ENCODE assay signal across 9 mouse cellular contexts in the genomic region with DNA sequence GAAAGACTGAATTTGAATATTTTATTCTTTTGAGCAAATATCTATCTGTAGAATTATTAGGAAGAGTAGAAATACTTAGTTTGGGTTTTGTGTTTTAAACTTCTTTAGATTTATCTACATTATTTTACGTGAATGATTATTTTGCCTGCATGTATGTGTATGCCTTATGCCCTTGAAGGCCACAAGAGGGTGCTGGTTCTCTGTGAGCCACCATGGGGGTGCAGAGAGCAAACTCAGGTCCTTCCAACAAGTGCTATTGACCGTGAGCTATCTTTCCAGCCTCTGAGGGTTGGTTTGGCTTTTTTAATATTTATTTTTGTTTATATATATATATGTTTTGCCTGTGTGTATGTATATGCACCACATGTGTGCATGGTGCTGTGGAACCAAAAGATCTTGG. TPM values are rescaled to one million over a fixed set of nuclear protein-coding genes. Genes with fewer than 3 reads are reported as not detected.
DNase-seq lines count a peak whose midpoint lies in the region; ATAC-seq and TF ChIP-seq lines count a peak whose summit lies in the region.
"Had no signal": no experiment of that assay in that cellular context is flagged by ENCODE, and none has a peak within 500 bp of the region (broad histone marks: within the 10 kb centered on the region; RNA-seq: fewer than 3 reads in every experiment).

No protein-coding gene starts in this region.

- peaks cover 43% of the 10 kb centered on the region for H3K36me3 ChIP-seq in intestine, postnatal 0 days (ENCODE audit: control insufficient read depth, insufficient read depth)
- peaks cover 14% of the 10 kb centered on the region; the same call in 1 of the 2 replicates for H3K36me3 ChIP-seq in intestine, embryonic 15.5 days
- peaks cover 5% of the 10 kb centered on the region for H3K36me3 ChIP-seq in ES-Bruce4 (ENCODE audit: control insufficient read depth, insufficient read depth, low read length, poor library complexity, severe bottlenecking)
- peaks cover 14% of the 10 kb centered on the region; the same call in 1 of the 2 replicates for H3K36me3 ChIP-seq in stomach, postnatal 0 days (ENCODE audit: control insufficient read depth, insufficient read depth, low read length)

- no peak overlapping the region for H3K4me3 ChIP-seq in intestine, postnatal 0 days (ENCODE audit: low read depth, low read length)
- no peak overlapping the region for H3K4me3 ChIP-seq in intestine, embryonic 15.5 days (replicated peaks)
- H3K4me3 ChIP-seq in ES-Bruce4 (ENCODE audit: low read depth, low read length): no peak overlapping the region
- H3K4me3 ChIP-seq in stomach, postnatal 0 days (ENCODE audit: low read depth, low read length): no peak overlapping the region
- H3K4me3 ChIP-seq: neural tube, embryonic 12.5 days had no signal

- H3K4me1 ChIP-seq in intestine, postnatal 0 days (replicated peaks; ENCODE audit: control insufficient read depth, insufficient read depth, low read length): no peaks in the 10 kb centered on the region
- no peaks in the 10 kb centered on the region for H3K4me1 ChIP-seq in intestine, embryonic 15.5 days (replicated peaks)
- H3K4me1 ChIP-seq in ES-Bruce4 (ENCODE audit: control insufficient read depth, insufficient read depth, low read length): no peaks in the 10 kb centered on the region
- no peaks in the 10 kb centered on the region for H3K4me1 ChIP-seq in stomach, postnatal 0 days (replicated peaks; ENCODE audit: control insufficient read depth, insufficient read depth)
- H3K4me1 ChIP-seq: neural tube, embryonic 12.5 days had no signal

- no peaks in the 10 kb centered on the region for H3K27me3 ChIP-seq in intestine, postnatal 0 days (replicated peaks; ENCODE audit: control insufficient read depth, insufficient read depth, low read length)
- H3K27me3 ChIP-seq in intestine, embryonic 15.5 days (replicated peaks): no peaks in the 10 kb centered on the region
- no peaks in the 10 kb centered on the region for H3K27me3 ChIP-seq in ES-Bruce4 (ENCODE audit: control insufficient read depth, insufficient read depth, low read length, poor library complexity, severe bottlenecking)
- H3K27me3 ChIP-seq in stomach, postnatal 0 days (ENCODE audit: control insufficient read depth, insufficient read depth, low read length): no peaks in the 10 kb centered on the region
- H3K27me3 ChIP-seq: neural tube, embryonic 12.5 days had no signal

- peak; percentile 22 to 55 for DNase-seq in adrenal gland, postnatal 36 days
- DNase-seq in stomach, postnatal 0 days (ENCODE audit: low spot score): peak; percentile 23
- no peak for DNase-seq in layer of hippocampus, adult 11-12 months (ENCODE audit: low spot score)
- no peak for DNase-seq in gastrocnemius, postnatal 25 days

- H3K9me3 ChIP-seq in intestine, postnatal 0 days (ENCODE audit: control insufficient read depth): no peaks in the 10 kb centered on the region
- H3K9me3 ChIP-seq in intestine, embryonic 15.5 days: no peaks in the 10 kb centered on the region
- no peaks in the 10 kb centered on the region for H3K9me3 ChIP-seq in ES-Bruce4 (replicated peaks; ENCODE audit: control insufficient read depth, insufficient read depth, low read length, poor library complexity, severe bottlenecking)
- H3K9me3 ChIP-seq in stomach, postnatal 0 days (ENCODE audit: control insufficient read depth, low read length): no peaks in the 10 kb centered on the region
- H3K9me3 ChIP-seq: neural tube, embryonic 12.5 days had no signal

- no peak for TF ChIP-seq EP300 in ES-Bruce4 (IDR thresholded peaks at IDR 0.05; ENCODE audit: insufficient read depth, low read depth, low read length)
- no peak for TF ChIP-seq EP300 in stomach, postnatal 0 days (optimal IDR thresholded peaks at IDR 0.05)

- H3K4me2 ChIP-seq in intestine, postnatal 0 days (replicated peaks; ENCODE audit: low read depth): no peak overlapping the region
- no peak overlapping the region for H3K4me2 ChIP-seq in intestine, embryonic 15.5 days (replicated peaks)
- H3K4me2 ChIP-seq in stomach, postnatal 0 days (replicated peaks; ENCODE audit: low read depth): no peak overlapping the region
- H3K4me2 ChIP-seq: neural tube, embryonic 12.5 days had no signal

- no peak overlapping the region; the same call in 1 of the 2 replicates for H3K27ac ChIP-seq in intestine, postnatal 0 days (ENCODE audit: low read depth, low read length)
- no peak overlapping the region for H3K27ac ChIP-seq in intestine, embryonic 15.5 days
- no peak overlapping the region for H3K27ac ChIP-seq in ES-Bruce4 (ENCODE audit: insufficient read depth, low read length)
- H3K27ac ChIP-seq in stomach, postnatal 0 days (replicated peaks): no peak overlapping the region
- H3K27ac ChIP-seq: neural tube, embryonic 12.5 days had no signal

- no peak for TF ChIP-seq POLR2A in ES-Bruce4 (IDR thresholded peaks at IDR 0.05; ENCODE audit: insufficient read depth, low read length)

- H3K9ac ChIP-seq in intestine, postnatal 0 days (ENCODE audit: low read depth, low read length): no peak overlapping the region
- H3K9ac ChIP-seq in intestine, embryonic 15.5 days: no peak overlapping the region
- no peak overlapping the region for H3K9ac ChIP-seq in ES-Bruce4 (ENCODE audit: low read depth, poor library complexity, severe bottlenecking)
- no peak overlapping the region for H3K9ac ChIP-seq in stomach, postnatal 0 days (ENCODE audit: low read length)
- H3K9ac ChIP-seq: neural tube, embryonic 12.5 days had no signal

- WGBS in intestine, postnatal 0 days: 77% methylated on average over 2 of the region's 2 CpGs
- 74% methylated on average over 2 of the region's 2 CpGs for WGBS in intestine, embryonic 15.5 days
- WGBS in stomach, postnatal 0 days: 74% methylated on average over 2 of the region's 2 CpGs

- peak; percentile 78 for TF ChIP-seq CTCF in intestine, postnatal 0 days (IDR thresholded peaks at IDR 0.05; ENCODE audit: low read depth)
- peak; percentile 80 for TF ChIP-seq CTCF in ES-Bruce4 (IDR thresholded peaks at IDR 0.05; ENCODE audit: low read depth, low read length)
- peak; percentile 78 for TF ChIP-seq CTCF in stomach, postnatal 0 days (IDR thresholded peaks at IDR 0.05; ENCODE audit: low read depth)

- ATAC-seq in intestine, postnatal 0 days: no peak
- ATAC-seq in intestine, embryonic 15.5 days: no peak
- ATAC-seq in inflammation-experienced regulatory T-cells, adult 6 months: peak; percentile 35
- no peak for ATAC-seq in stomach, postnatal 0 days (ENCODE audit: low FRiP score, low TSS enrichment)

RNA-seq across cellular contexts. Expression of a gene that starts 28.9 kb away (rescaled TPM):
- 327 and 342 TPM in 2 replicates for polyA plus RNA-seq in intestine, postnatal 0 days (2015; fragmentation: Nextera tagmentation; extraction: Ambion mirVana)
- 332 and 349 TPM in 2 replicates for polyA plus RNA-seq in intestine, embryonic 15.5 days (2015; fragmentation: Nextera tagmentation; extraction: Ambion mirVana)
- 230 and 241 TPM in 2 replicates for polyA plus RNA-seq in ES-Bruce4 (2011; ENCODE audit: insufficient read depth, insufficient read length, low read depth, missing spikeins)
- total RNA-seq in adrenal gland, postnatal 36 days (2021): 100 to 1,000 TPM; 289 to 360 TPM
- polyA plus RNA-seq in inflammation-experienced regulatory T-cells, adult 6 months (2017; shearing (Covaris generic)): 100 to 1,000 TPM; 260 to 401 (median 321) TPM
- polyA plus RNA-seq in stomach, postnatal 0 days (2015; fragmentation: Nextera tagmentation; extraction: Ambion mirVana): 339 and 341 TPM in 2 replicates
- total RNA-seq in gastrocnemius, postnatal 25 days (2021): 100 to 1,000 TPM in 1 of 2 experiments, 10 to 100 TPM in 1; 94.6 to 115 TPM

Comparison
In these comparisons a context has a peak if more than half of its experiments do, and no peak if none do; other contexts are left out.
1. DNase-seq: peak in adrenal gland, postnatal 36 days (2 of 2) and stomach, postnatal 0 days (single experiment); none in layer of hippocampus, adult 11-12 months (single experiment) and gastrocnemius, postnatal 25 days (single experiment).
2. Peak in every context shown above with its lines, with median percentiles within 50 percentile points of each other: CTCF ChIP-seq.